Mouse (Mus musculus) C2C12 (cell line): ENCODE data around the gene Dnah5.

Experiments
- CEBPB ChIP-seq: IDR thresholded peaks from one replicate; pipeline ENCODE4 v1.6.1; 2011; ENCODE audit warnings: low read depth, mild to moderate bottlenecking, control low read depth, moderate library complexity
- CTCF ChIP-seq: IDR thresholded peaks from one replicate; pipeline ENCODE4 v1.5.1; 2011; ENCODE audit not compliant: control insufficient read depth, insufficient read depth, insufficient read length
- MAX ChIP-seq: IDR thresholded peaks from one replicate; pipeline ENCODE4 v1.6.1; 2011; ENCODE audit warnings: mild to moderate bottlenecking, control low read depth
- MYOG ChIP-seq: IDR thresholded peaks from one replicate; pipeline ENCODE4 v1.6.1; 2011; ENCODE audit not compliant: control insufficient read depth, insufficient read length; ENCODE audit errors: extremely low read depth
- USF1 ChIP-seq: IDR thresholded peaks from one replicate; pipeline ENCODE4 v1.6.1; 2011; ENCODE audit warnings: low read depth, mild to moderate bottlenecking, control low read depth, moderate library complexity

- TF ChIP-seq CTCF (no peak), MAX (no peak), CEBPB (no peak), USF1 (no peak), MYOG (no peak)
These were observed 123.9 kb downstream of the Dnah5 start for GRCm38 (mm10) chr15:28327441-28327840.
